In genomic region chr12:51081809-51082208, GRCm38 (mm10) we compare ENCODE assay signal across 14 mouse cellular contexts.
DNase-seq lines count a peak whose midpoint lies in the region; ATAC-seq and TF ChIP-seq lines count a peak whose summit lies in the region.
"Had no signal": no experiment of that assay in that cellular context is flagged by ENCODE, and none has a peak within 500 bp of the region (broad histone marks: within the 10 kb centered on the region; RNA-seq: fewer than 3 reads in every experiment).

No protein-coding gene starts in this region.

- H3K9ac ChIP-seq in neural tube, embryonic 12.5 days = no peak overlapping the region
- no peak overlapping the region for H3K9ac ChIP-seq in neural tube, embryonic 15.5 days (replicated peaks)
- no peak overlapping the region for H3K9ac ChIP-seq in forebrain, postnatal 0 days
- no peak overlapping the region for H3K9ac ChIP-seq in midbrain, embryonic 12.5 days (replicated peaks)

- no peak overlapping the region for H3K27ac ChIP-seq in neural tube, embryonic 12.5 days
- no peak overlapping the region for H3K27ac ChIP-seq in neural tube, embryonic 15.5 days (replicated peaks)
- H3K27ac ChIP-seq in forebrain, postnatal 0 days (ENCODE audit: low read depth, low read length) = no peak overlapping the region
- H3K27ac ChIP-seq in midbrain, embryonic 12.5 days (replicated peaks) = no peak overlapping the region

- 41% methylated on average over 8 of the region's 8 CpGs for WGBS in neural tube, embryonic 12.5 days
- WGBS in neural tube, embryonic 15.5 days = 34% methylated on average over 8 of the region's 8 CpGs
- WGBS in forebrain, postnatal 0 days = 22% methylated on average over 8 of the region's 8 CpGs
- 16% methylated on average over 8 of the region's 8 CpGs for WGBS in midbrain, embryonic 12.5 days

- ATAC-seq in neural tube, embryonic 12.5 days (ENCODE audit: low FRiP score, low read depth) = peak; percentile 66
- no peak for ATAC-seq in neural tube, embryonic 15.5 days (ENCODE audit: low FRiP score)
- ATAC-seq in forebrain, postnatal 0 days = peak; percentile 38; the same call in 1 of the 2 replicates
- peak; percentile 83 for ATAC-seq in midbrain, embryonic 12.5 days (ENCODE audit: low FRiP score, low read depth)

- no peaks in the 10 kb centered on the region for H3K4me1 ChIP-seq in neural tube, embryonic 12.5 days
- 0 out of 2 replicates have a peak, but pooled peaks cover 2% of the 10 kb centered on the region for H3K4me1 ChIP-seq in neural tube, embryonic 15.5 days
- no peaks in the 10 kb centered on the region for H3K4me1 ChIP-seq in forebrain, postnatal 0 days (ENCODE audit: insufficient read depth)
- H3K4me1 ChIP-seq in midbrain, embryonic 12.5 days = peaks cover 13% of the 10 kb centered on the region; the same call in 1 of the 2 replicates

- no peak for TF ChIP-seq CTCF in forebrain, postnatal 0 days (IDR thresholded peaks at IDR 0.05; ENCODE audit: low read depth)

- H3K9me3 ChIP-seq in neural tube, embryonic 12.5 days = no peaks in the 10 kb centered on the region
- no peaks in the 10 kb centered on the region for H3K9me3 ChIP-seq in neural tube, embryonic 15.5 days (replicated peaks)
- H3K9me3 ChIP-seq in forebrain, postnatal 0 days (ENCODE audit: low read length) = no peaks in the 10 kb centered on the region
- no peaks in the 10 kb centered on the region for H3K9me3 ChIP-seq in midbrain, embryonic 12.5 days

- H3K27me3 ChIP-seq in neural tube, embryonic 12.5 days (replicated peaks) = no peaks in the 10 kb centered on the region
- H3K27me3 ChIP-seq in neural tube, embryonic 15.5 days (replicated peaks) = no peaks in the 10 kb centered on the region
- no peaks in the 10 kb centered on the region for H3K27me3 ChIP-seq in forebrain, postnatal 0 days (ENCODE audit: insufficient read depth, low read length)
- peaks cover 10% of the 10 kb centered on the region for H3K27me3 ChIP-seq in midbrain, embryonic 12.5 days

- no peak overlapping the region for H3K4me2 ChIP-seq in neural tube, embryonic 12.5 days (replicated peaks)
- H3K4me2 ChIP-seq in neural tube, embryonic 15.5 days = no peak overlapping the region
- no peak overlapping the region for H3K4me2 ChIP-seq in forebrain, postnatal 0 days (ENCODE audit: low read depth)
- no peak overlapping the region for H3K4me2 ChIP-seq in midbrain, embryonic 12.5 days (replicated peaks)

- no peaks in the 10 kb centered on the region for H3K36me3 ChIP-seq in neural tube, embryonic 12.5 days
- no peaks in the 10 kb centered on the region for H3K36me3 ChIP-seq in neural tube, embryonic 15.5 days
- no peaks in the 10 kb centered on the region for H3K36me3 ChIP-seq in forebrain, postnatal 0 days (ENCODE audit: insufficient read depth)
- no peaks in the 10 kb centered on the region for H3K36me3 ChIP-seq in midbrain, embryonic 12.5 days

- no peak overlapping the region for H3K4me3 ChIP-seq in neural tube, embryonic 12.5 days
- H3K4me3 ChIP-seq in neural tube, embryonic 15.5 days (replicated peaks) = no peak overlapping the region
- H3K4me3 ChIP-seq in forebrain, postnatal 0 days (ENCODE audit: low read depth, low read length) = no peak overlapping the region
- no peak overlapping the region for H3K4me3 ChIP-seq in midbrain, embryonic 12.5 days

- no peak for DNase-seq in forebrain, postnatal 0 days
- no peak for DNase-seq in layer of hippocampus, adult 9-10 months (ENCODE audit: low spot score)
- no peak for DNase-seq in layer of hippocampus, postnatal 10 days (ENCODE audit: low spot score in 2 of 2)
- DNase-seq in heart, adult 18-20 months = no peak
- no peak for DNase-seq in cerebellum, adult 11 months
- DNase-seq: cerebellum, postnatal 14 days; gastrocnemius, postnatal 25 days; kidney, postnatal 10 days; lung, adult 18-20 months; right cerebral cortex, postnatal 25 days; thymus, postnatal 14 days had no signal
